Mouse (Mus musculus) gastrocnemius, postnatal 25 days (tissue): ENCODE measurements around the gene Ywhah. TPM values are rescaled to one million over a fixed set of nuclear protein-coding genes. Genes with fewer than 3 reads are reported as not detected.

Source experiments
- DNase-seq: peaks from one replicate; pipeline ENCODE4 v3.0.0; 2022
- total RNA-seq, 2 experiments: library from RNA; stranded (reverse); gene quantifications; 1 replicate in 1 of 2; 2 replicates in 1 of 2; pipeline ENCODE4 v1.2.3; 2021

The Ywhah gene
- total RNA-seq, 2 experiments from 2014 or later: 54.0 to 54.3 TPM

DNA sequence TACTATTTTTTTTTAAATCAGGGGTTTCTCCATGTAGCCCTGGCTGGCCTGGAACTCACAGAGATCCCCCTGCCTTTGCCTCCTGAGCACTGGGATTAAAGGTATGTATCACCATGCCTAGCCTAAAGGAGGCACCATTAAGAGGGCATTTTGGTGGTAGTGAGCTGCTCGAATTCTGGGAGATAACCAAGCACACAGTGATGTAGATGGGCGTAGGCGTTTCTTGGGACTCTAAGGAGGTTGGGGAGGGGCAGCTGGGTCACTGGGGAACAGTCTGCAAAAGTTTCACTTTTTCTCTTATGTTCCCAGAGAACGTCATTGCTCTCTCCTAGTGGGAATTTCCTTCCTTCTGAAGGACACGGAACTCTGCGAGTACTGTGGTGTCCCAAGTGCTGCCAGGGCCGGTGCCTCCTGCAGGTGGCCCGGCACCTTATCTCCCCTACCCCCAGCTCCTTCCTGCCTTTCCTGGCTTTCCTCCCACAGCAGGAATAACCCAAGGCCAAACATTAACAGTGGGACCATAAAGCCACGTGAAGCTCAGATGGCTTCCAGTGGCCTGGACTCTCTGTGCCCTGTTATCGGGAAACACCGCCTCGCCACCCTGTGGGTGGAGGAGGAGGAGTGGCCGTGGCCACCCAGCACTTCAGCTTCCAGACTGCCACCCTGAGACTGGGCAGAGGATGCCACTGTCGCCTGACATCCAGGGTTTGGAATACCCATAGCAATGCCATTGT, 34.4 kb downstream of the Ywhah start:
- DNase-seq: no peak

- no peak for DNase-seq
These were observed 37.6 kb downstream of the Ywhah start for GRCm38 (mm10) chr5:33056126-33056765.

GRCm38 (mm10) chr5:33070071-33070470, 51.5 kb downstream of the Ywhah start:
- DNase-seq: no peak

- DNase-seq: no peak
These were observed 58.0 kb downstream of the Ywhah start for GRCm38 (mm10) chr5:33076490-33077191.

Other genes starting within 250 kb of the Ywhah start
- 10 to 100 TPM; 14.0 to 15.8 TPM for gene Pisd, start 233.2 kb upstream of the Ywhah start, total RNA-seq
- gene Gm20671, start 191.7 kb upstream of the Ywhah start, total RNA-seq: not detected
- 1 to 10 TPM; 4.1 to 4.7 TPM for gene Prr14l, start 164.6 kb upstream of the Ywhah start, total RNA-seq
- gene Depdc5, start 155.1 kb upstream of the Ywhah start, total RNA-seq: 10 to 100 TPM in 1 of 2 experiments, 1 to 10 TPM in 1; 10.0 to 11.7 TPM
- not detected for gene Slc5a1, start 85.4 kb downstream of the Ywhah start, total RNA-seq
- gene Spon2, start 199.6 kb downstream of the Ywhah start, total RNA-seq: 1 to 10 TPM; 2.4 to 9.1 TPM